Mouse (Mus musculus): ENCODE data around the gene Tanc2. TPM values are rescaled to one million over a fixed set of nuclear protein-coding genes. Genes with fewer than 3 reads are reported as not detected.

The Tanc2 gene
- total and polyA plus RNA-seq, 3 experiments, result 0.04 to 0.18 TPM; not detected in 1

DNA sequence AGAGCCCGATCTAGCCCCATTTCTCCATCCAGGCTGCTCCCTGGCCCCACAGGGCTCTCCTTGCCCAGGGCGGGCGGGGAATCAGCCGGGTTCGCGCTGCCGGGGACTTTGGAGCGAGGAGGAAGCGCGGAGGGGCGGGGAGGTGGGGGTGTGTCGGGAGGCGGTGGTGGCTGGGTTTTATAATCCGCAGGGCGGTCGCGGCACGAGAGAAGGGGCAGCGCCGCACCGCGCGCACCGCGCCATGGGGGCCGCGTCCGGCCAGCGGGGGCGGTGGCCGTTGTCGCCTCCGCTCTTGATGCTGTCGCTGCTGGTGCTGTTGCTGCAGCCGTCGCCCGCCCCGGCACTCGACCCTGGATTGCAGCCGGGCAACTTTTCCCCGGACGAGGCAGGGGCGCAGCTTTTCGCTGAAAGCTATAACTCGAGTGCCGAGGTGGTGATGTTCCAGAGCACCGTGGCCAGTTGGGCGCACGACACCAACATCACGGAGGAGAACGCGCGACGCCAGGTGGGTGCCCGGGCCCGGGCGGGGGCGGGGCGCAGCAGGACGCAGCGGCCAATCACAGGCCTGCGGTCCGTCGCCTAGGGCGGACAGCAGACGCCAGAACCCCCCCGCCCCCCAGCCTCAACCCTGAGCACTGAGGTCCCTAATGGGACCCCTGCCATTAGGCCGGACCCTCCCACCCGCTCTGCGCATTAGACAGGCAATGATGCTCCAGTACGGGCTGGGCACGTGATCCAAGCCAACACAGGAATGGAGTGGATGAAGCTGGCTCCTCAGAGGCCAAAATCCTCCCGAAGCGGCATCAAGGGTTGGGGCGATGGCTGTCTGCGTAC is 378.2 kb downstream of the Tanc2 start, which contains the start of gene Ace:
TSS of gene Ace (plus strand) at position 205 of the 834 bp plus-strand sequence.
- TF ChIP-seq ZNF384 (IDR thresholded peaks at IDR 0.05; ENCODE audit: low read depth, low read length) (no peak), USF2 (IDR thresholded peaks at IDR 0.05; ENCODE audit: borderline replicate concordance in 1 of 2, insufficient read depth in 1 of 2, low read depth in 1 of 2, low read length in 2 of 2) (no peak), RCOR1 (IDR thresholded peaks at IDR 0.05; ENCODE audit: low read depth, low read length) (no peak)
- no peaks in the 10 kb centered on the region for H3K36me3 ChIP-seq (ENCODE audit: control insufficient read depth in 1 of 2, insufficient read depth in 2 of 2, low read length in 2 of 2)
- no peak within 1 kb of the TSS for H3K27ac ChIP-seq (ENCODE audit: control insufficient read depth, low read depth, low read length)
- no peak within 1 kb of the TSS for H3K9ac ChIP-seq (ENCODE audit: control insufficient read depth, low read depth, low read length, poor library complexity, severe bottlenecking)
- H3K4me1 ChIP-seq (ENCODE audit: control insufficient read depth in 1 of 2, insufficient read depth in 2 of 2, low read length in 2 of 2), result no peaks in the 10 kb centered on the region
- no peaks in the 10 kb centered on the region for H3K9me3 ChIP-seq (replicated peaks; ENCODE audit: insufficient read depth, low read length)
- H3K27me3 ChIP-seq (ENCODE audit: control insufficient read depth in 1 of 2, insufficient read depth in 2 of 2, low read length in 2 of 2), result peaks cover 0 to 2% of the 10 kb centered on the region in 2 experiments; a peak in 2 of 4 replicates
- no peak for DNase-seq (ENCODE audit: low read depth, low spot score)
- no peaks in the 10 kb centered on the region for H3K79me2 ChIP-seq (ENCODE audit: control insufficient read depth, insufficient read depth, low read length, poor library complexity)
- no peak within 1 kb of the TSS for H3K4me3 ChIP-seq (ENCODE audit: control insufficient read depth in 1 of 2, insufficient read depth in 1 of 2, low read depth in 2 of 2, low read length in 2 of 2)

DNA sequence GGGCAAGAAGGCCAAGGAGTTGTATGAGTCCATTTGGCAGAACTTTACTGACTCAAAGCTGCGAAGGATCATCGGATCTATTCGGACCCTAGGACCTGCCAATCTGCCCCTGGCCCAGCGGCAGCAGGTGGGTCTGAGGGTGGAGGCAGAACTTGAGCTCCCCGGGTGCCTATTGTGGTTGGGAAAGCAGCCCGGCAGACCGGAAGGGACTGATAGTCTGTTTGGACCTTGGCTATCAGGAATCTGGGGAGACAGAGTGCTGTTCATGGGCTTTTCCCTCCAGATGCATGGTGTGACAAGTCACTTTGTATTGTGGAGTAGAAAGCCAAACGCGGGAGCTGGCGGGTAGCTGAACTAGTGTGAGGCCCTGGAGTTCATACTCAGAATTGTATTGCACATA is 379.2 kb downstream of the Tanc2 start:
- Histone ChIP-seq H3K9ac (ENCODE audit: control insufficient read depth, low read depth, low read length, poor library complexity, severe bottlenecking) (no peak overlapping the region), H3K27ac (ENCODE audit: control insufficient read depth, low read depth, low read length) (no peak overlapping the region), H3K36me3 (ENCODE audit: control insufficient read depth in 1 of 2, insufficient read depth in 2 of 2, low read length in 2 of 2) (no peaks in the 10 kb centered on the region), H3K4me3 (ENCODE audit: control insufficient read depth in 1 of 2, insufficient read depth in 1 of 2, low read depth in 2 of 2, low read length in 2 of 2) (no peak overlapping the region), H3K79me2 (ENCODE audit: control insufficient read depth, insufficient read depth, low read length, poor library complexity) (no peaks in the 10 kb centered on the region), H3K9me3 (replicated peaks; ENCODE audit: insufficient read depth, low read length) (no peaks in the 10 kb centered on the region), H3K4me1 (ENCODE audit: control insufficient read depth in 1 of 2, insufficient read depth in 2 of 2, low read length in 2 of 2) (no peaks in the 10 kb centered on the region), H3K27me3 (ENCODE audit: control insufficient read depth in 1 of 2, insufficient read depth in 2 of 2, low read length in 2 of 2) (peaks cover 0 to 2% of the 10 kb centered on the region in 2 experiments; a peak in 2 of 4 replicates)
- no peak for TF ChIP-seq ELF1 (IDR thresholded peaks at IDR 0.05; ENCODE audit: low read depth, low read length)
- no peak for TF ChIP-seq SIN3A (IDR thresholded peaks at IDR 0.05; ENCODE audit: low read length)
- TF ChIP-seq BHLHE40 (IDR thresholded peaks at IDR 0.05; ENCODE audit: borderline replicate concordance, low read depth, low read length), result no peak
- TF ChIP-seq USF2 (IDR thresholded peaks at IDR 0.05; ENCODE audit: borderline replicate concordance in 1 of 2, insufficient read depth in 1 of 2, low read depth in 1 of 2, low read length in 2 of 2), result no peak
- TF ChIP-seq MYC (IDR thresholded peaks at IDR 0.05; ENCODE audit: low read depth, low read length), result no peak
- TF ChIP-seq TAL1 (IDR thresholded peaks at IDR 0.05; ENCODE audit: low read length), result no peak
- TF ChIP-seq ZNF384 (IDR thresholded peaks at IDR 0.05; ENCODE audit: low read depth, low read length), result no peak
- TF ChIP-seq JUND (IDR thresholded peaks at IDR 0.05; ENCODE audit: low read depth, low read length), result no peak
- TF ChIP-seq RAD21 (IDR thresholded peaks at IDR 0.05; ENCODE audit: low read depth, low read length), result no peak
- TF ChIP-seq E2F4 (IDR thresholded peaks at IDR 0.05; ENCODE audit: borderline replicate concordance, low read depth, low read length), result no peak
- no peak for TF ChIP-seq NRF1 (IDR thresholded peaks at IDR 0.05; ENCODE audit: insufficient read depth, low read depth, low read length, poor library complexity, severe bottlenecking)
- no peak for TF ChIP-seq MAX (IDR thresholded peaks at IDR 0.05; ENCODE audit: low read length)
- no peak for TF ChIP-seq ZKSCAN1 (IDR thresholded peaks at IDR 0.05; ENCODE audit: low read depth, low read length)
- no peak for TF ChIP-seq CHD1 (IDR thresholded peaks at IDR 0.05; ENCODE audit: low read depth, low read length)
- TF ChIP-seq GATA1 (IDR thresholded peaks at IDR 0.05; ENCODE audit: low read depth, low read length), result no peak
- no peak for TF ChIP-seq CTCF (IDR thresholded peaks at IDR 0.05 in 2 of 3, conservative IDR thresholded peaks at IDR 0.05 in 1 of 3; ENCODE audit: control insufficient read depth in 1 of 3, insufficient read depth in 1 of 3, low read depth in 2 of 3, low read length in 3 of 3, poor library complexity in 1 of 3, severe bottlenecking in 1 of 3)
- no peak for TF ChIP-seq ZC3H11A (IDR thresholded peaks at IDR 0.05; ENCODE audit: low read depth, low read length)
- TF ChIP-seq HCFC1 (IDR thresholded peaks at IDR 0.05; ENCODE audit: low read depth, low read length), result no peak
- DNase-seq (ENCODE audit: low read depth, low spot score), result no peak

All from MEL (cell line).